Mouse (Mus musculus) kidney, adult 2 months (tissue): ENCODE results near the gene Atp6v1e1.
"Not testable (repeated sequence)": the region's sequence is repeated elsewhere in the genome, so short reads cannot be mapped to it uniquely, and the experiment has no call there.

Experiments
- CTCF ChIP-seq: fragments of 200-500 bp; conservative IDR thresholded peaks from 2 replicates; pipeline ENCODE4 v1.5.1; 2011; ENCODE audit warnings: low read depth, mild to moderate bottlenecking, control low read depth, low read length, moderate library complexity, mixed read lengths; ENCODE audit not compliant: insufficient read depth, insufficient read length
- POLR2A ChIP-seq: fragments of 200-500 bp; IDR thresholded peaks from one replicate; pipeline ENCODE4 v1.6.1; 2011; ENCODE audit warnings: low read depth, low read length, control low read depth

DNA sequence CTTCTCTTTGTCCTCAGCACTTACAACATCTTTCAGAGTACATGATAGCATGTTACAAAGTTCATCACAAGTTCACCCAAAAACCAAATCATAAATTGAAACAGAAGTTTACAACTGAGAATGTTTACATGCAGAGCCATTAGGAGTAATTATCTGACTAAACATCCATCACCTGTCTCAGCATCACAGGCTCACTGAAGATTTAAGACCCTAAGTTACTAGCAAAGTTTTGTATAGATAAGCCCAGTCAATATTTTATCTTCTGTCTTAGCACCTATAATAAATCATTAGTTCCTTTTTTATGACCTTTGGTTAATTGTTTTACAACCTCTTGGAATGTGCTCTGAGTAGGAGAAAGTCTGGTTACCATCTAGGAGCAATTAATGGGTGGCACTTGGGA is 28.1 kb upstream of the Atp6v1e1 start:
- TF ChIP-seq POLR2A, CTCF: not testable (repeated sequence)
